Mouse (Mus musculus) heart, postnatal 0 days (tissue): Measurements from ENCODE around the gene Ace2. TPM values are rescaled to one million over a fixed set of nuclear protein-coding genes. Genes with fewer than 3 reads are reported as not detected.
A peak's percentile ranks its signal among the peaks of the same experiment; 100 is the strongest.

Experiments used
- ATAC-seq: fragments of 200-750 bp; cut with Nextera tagmentation; 2 replicates; pipeline ENCODE4 v1.8.0; 2017; ENCODE audit warnings: low read depth, moderate number of reproducible peaks, moderate library complexity; ENCODE audit not compliant: insufficient read depth
- DNase-seq: peaks from one replicate; pipeline ENCODE4 v3.0.0-alpha.2; 2016; ENCODE audit warnings: low spot score
- H3K27ac ChIP-seq: fragments of 300-500 bp; sonication (generic); 2 replicates; pipeline ENCODE4 v1.5.1; 2014; ENCODE audit warnings: low read depth, mild to moderate bottlenecking
- H3K27me3 ChIP-seq: fragments of 300-500 bp; sonication (generic); 2 replicates; pipeline ENCODE4 v1.6.1; 2014; ENCODE audit warnings: low read length, mixed read lengths; ENCODE audit not compliant: control insufficient read depth, insufficient read depth
- H3K36me3 ChIP-seq: fragments of 300-500 bp; sonication (generic); replicated peaks from 2 replicates; pipeline ENCODE4 v1.6.1; 2014; ENCODE audit warnings: low read length, mixed read lengths; ENCODE audit not compliant: control insufficient read depth, insufficient read depth
- H3K4me1 ChIP-seq: fragments of 300-500 bp; sonication (generic); 2 replicates; pipeline ENCODE4 v1.6.1; 2014; ENCODE audit warnings: antibody characterized with exemption; ENCODE audit not compliant: control insufficient read depth, insufficient read depth
- H3K4me2 ChIP-seq: fragments of 300-500 bp; sonication (generic); 2 replicates; pipeline ENCODE4 v1.6.1; 2014; ENCODE audit warnings: low read depth, mild to moderate bottlenecking, low read length, moderate library complexity
- H3K4me3 ChIP-seq: fragments of 300-500 bp; sonication (generic); 2 replicates; pipeline ENCODE4 v1.5.1; 2014; ENCODE audit warnings: low read depth, low read length
- H3K9ac ChIP-seq: fragments of 300-500 bp; sonication (generic); replicated peaks from 2 replicates; pipeline ENCODE4 v1.6.1; 2014; ENCODE audit warnings: low read depth, low read length, mixed read lengths
- H3K9me3 ChIP-seq: fragments of 300-500 bp; sonication (generic); replicated peaks from 2 replicates; pipeline ENCODE4 v1.6.1; 2016; ENCODE audit warnings: low read length; ENCODE audit not compliant: control insufficient read depth
- CTCF ChIP-seq: IDR thresholded peaks from 2 replicates; pipeline ENCODE4 v1.5.1; 2016; ENCODE audit warnings: antibody characterized with exemption, control low read depth, low read depth
- EP300 ChIP-seq: IDR thresholded peaks from 2 replicates; pipeline ENCODE4 v1.6.1; 2016; ENCODE audit warnings: antibody characterized with exemption, low read depth
- WGBS: fragments of 180-500 bp; shearing (Covaris S2); extraction: QIAGEN DNeasy Blood & Tissue Kit; methylation state at CpG from one replicate; pipeline ENCODE4 v1.1.7; 2014; 5-methylcytosine and 5-hydroxymethylcytosine counted together
- polyA plus RNA-seq: library from polyadenylated mRNA; unstranded; fragments of >200 nt; fragmentation: Nextera tagmentation; extraction: Ambion mirVana; gene quantifications from 2 replicates; pipeline ENCODE4 v1.2.1, GENCODE M21; 2015
- total RNA-seq: library from RNA; depleted of rRNA; stranded (reverse); fragments of >200 nt; gene quantifications from 2 replicates; pipeline ENCODE4 v1.2.3, GENCODE M21; 2014; ENCODE audit warnings: low replicate concordance

Ace2 gene
- total and polyA plus RNA-seq, 2 experiments from 2014 or later = 0.31 TPM; not detected in 1

- no peak for ATAC-seq
- Histone ChIP-seq H3K4me3 (no peak overlapping the region), H3K36me3 (no peaks in the 10 kb centered on the region), H3K4me2 (no peak overlapping the region), H3K27me3 (no peaks in the 10 kb centered on the region), H3K27ac (no peak overlapping the region), H3K9ac (no peak overlapping the region), H3K4me1 (no peaks in the 10 kb centered on the region), H3K9me3 (no peaks in the 10 kb centered on the region)
- peak; percentile 24 for DNase-seq
- 15% methylated on average over 3 of the region's 3 CpGs for WGBS
- TF ChIP-seq CTCF (peak; percentile 56), EP300 (no peak)
Observed at GRCm38 (mm10) chrX:164179746-164180145, 40.6 kb downstream of the Ace2 start.

GRCm38 (mm10) chrX:164183844-164184243 is 44.7 kb downstream of the Ace2 start:
- Histone ChIP-seq H3K27ac (no peak overlapping the region), H3K36me3 (no peaks in the 10 kb centered on the region), H3K27me3 (no peaks in the 10 kb centered on the region), H3K4me3 (no peak overlapping the region), H3K4me1 (no peaks in the 10 kb centered on the region), H3K9me3 (no peaks in the 10 kb centered on the region), H3K9ac (no peak overlapping the region), H3K4me2 (no peak overlapping the region)
- TF ChIP-seq EP300 = no peak
- peak; percentile 69 for TF ChIP-seq CTCF
- whole genome bisulfite sequencing = 22% methylated on average over 3 of the region's 3 CpGs
- DNase-seq = peak; percentile 66
- ATAC-seq = no peak

GRCm38 (mm10) chrX:164189880-164190279 is 50.7 kb downstream of the Ace2 start:
- DNase-seq (no peak), ATAC-seq (no peak)
- H3K27me3 ChIP-seq = no peaks in the 10 kb centered on the region
- H3K4me1 ChIP-seq = no peaks in the 10 kb centered on the region
- H3K36me3 ChIP-seq = no peaks in the 10 kb centered on the region
- no peak overlapping the region for H3K4me3 ChIP-seq
- H3K4me2 ChIP-seq = no peak overlapping the region
- H3K9ac ChIP-seq = no peak overlapping the region
- H3K27ac ChIP-seq = no peak overlapping the region
- no peaks in the 10 kb centered on the region for H3K9me3 ChIP-seq
- no peak for TF ChIP-seq EP300
- no peak for TF ChIP-seq CTCF

- no peak overlapping the region for H3K27ac ChIP-seq
- H3K27me3 ChIP-seq = no peaks in the 10 kb centered on the region
- no peak overlapping the region for H3K4me3 ChIP-seq
- ATAC-seq (no peak), DNase-seq (no peak)
- H3K36me3 ChIP-seq = no peaks in the 10 kb centered on the region
- H3K9me3 ChIP-seq = no peaks in the 10 kb centered on the region
- no peak overlapping the region for H3K4me2 ChIP-seq
- H3K9ac ChIP-seq = no peak overlapping the region
- 66% methylated on average over 2 of the region's 2 CpGs for WGBS
- H3K4me1 ChIP-seq = no peaks in the 10 kb centered on the region
- TF ChIP-seq EP300 = no peak
Observed at GRCm38 (mm10) chrX:164197679-164198078, 58.5 kb downstream of the Ace2 start.

GRCm38 (mm10) chrX:164200547-164200946 is 61.4 kb downstream of the Ace2 start:
- 57% methylated on average over 5 of the region's 5 CpGs for WGBS

GRCm38 (mm10) chrX:164221989-164222388 is 82.9 kb downstream of the Ace2 start:
- H3K4me1 ChIP-seq = no peaks in the 10 kb centered on the region
- H3K27me3 ChIP-seq = no peaks in the 10 kb centered on the region
- no peak overlapping the region for H3K4me3 ChIP-seq
- 69% methylated on average over 2 of the region's 2 CpGs for WGBS
- TF ChIP-seq EP300 (no peak), CTCF (peak; percentile 9; the same call in 1 of the 2 replicates)
- H3K36me3 ChIP-seq = no peaks in the 10 kb centered on the region
- no peak for DNase-seq
- H3K27ac ChIP-seq = no peak overlapping the region
- no peak overlapping the region for H3K9ac ChIP-seq
- ATAC-seq = no peak
- H3K4me2 ChIP-seq = no peak overlapping the region
- H3K9me3 ChIP-seq = no peaks in the 10 kb centered on the region

More at GRCm38 (mm10) chrX:164200547-164200946, 61.4 kb downstream of the Ace2 start:
- ATAC-seq (no peak), DNase-seq (no peak)
- no peaks in the 10 kb centered on the region for H3K4me1 ChIP-seq
- no peak overlapping the region for H3K27ac ChIP-seq
- no peak overlapping the region for H3K9ac ChIP-seq
- H3K4me3 ChIP-seq = no peak overlapping the region
- no peaks in the 10 kb centered on the region for H3K36me3 ChIP-seq
- no peaks in the 10 kb centered on the region for H3K27me3 ChIP-seq
- no peaks in the 10 kb centered on the region for H3K9me3 ChIP-seq
- TF ChIP-seq EP300 = no peak
- TF ChIP-seq CTCF = no peak
- no peak overlapping the region for H3K4me2 ChIP-seq
